Mouse (Mus musculus): ENCODE results near the gene Rab11fip3.

GRCm38 (mm10) chr17:26080867-26081266 is 11.5 kb upstream of the Rab11fip3 start:
- TF ChIP-seq POLR2A (IDR thresholded peaks at IDR 0.05; ENCODE audit: control insufficient read depth, extremely low read depth, insufficient read depth, low read length, poor library complexity) (no peak), CTCF (IDR thresholded peaks at IDR 0.05; ENCODE audit: borderline replicate concordance, control insufficient read depth, extremely low read depth, insufficient read depth, low read length, poor library complexity) (no peak)
